Mouse (Mus musculus): ENCODE measurements around the gene Pcyox1. TPM values are rescaled to one million over a fixed set of nuclear protein-coding genes. Genes with fewer than 3 reads are reported as not detected.
A peak's percentile ranks its signal among the peaks of the same experiment; 100 is the strongest.

The Pcyox1 gene
- polyA plus RNA-seq, 1 experiment = 23.7 TPM

DNA sequence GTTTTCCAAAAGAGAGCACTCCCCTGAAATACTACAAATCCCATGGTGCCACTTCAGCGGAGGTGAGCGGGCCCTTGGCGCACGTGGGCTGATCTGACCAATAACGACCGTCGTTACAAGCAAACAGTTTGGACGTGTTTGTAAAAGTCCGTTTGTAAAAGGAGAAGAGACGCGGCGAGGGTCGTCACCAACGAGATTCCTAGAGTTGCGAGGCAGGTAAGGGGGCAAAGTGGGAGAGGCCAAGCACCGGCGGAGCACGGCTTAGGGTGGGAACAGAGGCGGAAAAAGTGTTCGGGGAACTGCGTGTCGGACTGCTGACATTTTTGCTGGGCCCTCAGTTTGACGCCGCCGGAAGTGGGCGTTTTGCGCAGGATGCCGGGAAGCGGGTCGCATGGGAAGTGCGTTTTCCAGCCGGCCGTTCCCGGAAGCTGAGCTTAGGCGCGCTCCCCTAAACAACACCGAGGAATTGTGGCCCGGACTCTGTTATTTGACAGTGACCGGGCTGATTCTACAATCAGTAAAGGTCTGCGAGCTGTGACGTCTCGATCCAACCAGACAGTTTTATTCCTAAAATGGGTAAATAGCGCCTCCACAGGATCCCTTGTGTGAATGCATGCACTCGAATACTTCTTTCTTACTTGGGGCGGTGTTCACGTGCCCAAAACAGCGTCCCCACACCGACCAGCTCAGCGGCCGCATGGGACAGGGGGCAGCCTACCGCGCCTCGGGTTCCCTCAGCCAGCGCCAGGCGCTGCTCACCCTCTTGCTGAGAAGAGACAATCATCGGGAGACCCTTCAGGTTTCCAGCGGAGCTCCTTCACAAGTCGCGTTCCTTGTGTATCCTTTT lies 41.5 kb upstream of the Pcyox1 start, which contains the start of gene C87436:
C87436 (plus strand) TSS at position 103 of the 847 bp plus-strand sequence.
- peak; percentile 88 for TF ChIP-seq MAX (IDR thresholded peaks at IDR 0.05)
- TF ChIP-seq USF1 (IDR thresholded peaks at IDR 0.05; ENCODE audit: low read depth) = peak; percentile 100
- no peak for TF ChIP-seq FOSL1 (IDR thresholded peaks at IDR 0.05; ENCODE audit: insufficient read depth, low read length, poor library complexity, severe bottlenecking)

DNA sequence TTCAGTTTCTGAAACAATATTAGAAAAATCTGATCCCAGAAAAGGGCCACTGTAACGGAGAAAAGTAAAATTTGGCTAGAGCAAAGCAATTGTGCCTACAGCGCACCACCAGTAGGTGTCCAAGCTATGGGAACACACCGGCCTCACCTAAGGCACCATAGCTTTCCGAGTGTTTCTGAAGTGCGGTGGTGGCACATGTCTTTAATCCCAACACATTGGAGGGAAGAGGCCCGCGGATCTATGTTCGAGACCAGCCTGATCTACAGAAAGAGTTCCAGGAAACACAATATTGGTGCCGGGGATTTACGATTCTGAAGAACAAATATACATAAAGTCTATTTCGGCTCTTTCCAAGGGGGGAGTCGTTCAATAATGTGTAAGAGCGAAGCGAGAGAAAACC lies 40.8 kb upstream of the Pcyox1 start:
- H3K36me3 ChIP-seq (ENCODE audit: control insufficient read depth, insufficient read depth) = peaks cover 37% of the 10 kb centered on the region
- H3K79me2 ChIP-seq (ENCODE audit: control insufficient read depth, insufficient read depth) = peaks cover 23% of the 10 kb centered on the region
- peak overlapping the region; percentile 78 for H3K4me3 ChIP-seq (ENCODE audit: insufficient read depth, poor library complexity, severe bottlenecking)
- TF ChIP-seq CEBPB (IDR thresholded peaks at IDR 0.05; ENCODE audit: low read depth) (no peak), MYOG (IDR thresholded peaks at IDR 0.05; ENCODE audit: control insufficient read depth, extremely low read depth, insufficient read length) (no peak), MYOD1 (IDR thresholded peaks at IDR 0.05; ENCODE audit: control insufficient read depth, insufficient read length, low read depth) (no peak), CTCF (IDR thresholded peaks at IDR 0.05; ENCODE audit: control insufficient read depth, insufficient read depth, insufficient read length) (no peak), FOSL1 (IDR thresholded peaks at IDR 0.05; ENCODE audit: insufficient read depth, low read length, poor library complexity, severe bottlenecking) (no peak), MAX (IDR thresholded peaks at IDR 0.05) (no peak), USF1 (IDR thresholded peaks at IDR 0.05; ENCODE audit: low read depth) (no peak)
- peaks cover 9% of the 10 kb centered on the region for H3K79me3 ChIP-seq (ENCODE audit: low read depth)
- H3K27me3 ChIP-seq (ENCODE audit: control insufficient read depth, insufficient read depth, insufficient read length) = no peaks in the 10 kb centered on the region
- peak overlapping the region; percentile 51 for H3ac ChIP-seq (ENCODE audit: control insufficient read depth, insufficient read length, low read depth)

More for the DNA sequence above, 41.5 kb upstream of the Pcyox1 start, which contains the start of gene C87436:
- Histone ChIP-seq H3K27me3 (ENCODE audit: control insufficient read depth, insufficient read depth, insufficient read length) (no peaks in the 10 kb centered on the region), H3ac (ENCODE audit: control insufficient read depth, insufficient read length, low read depth) (peak within 1 kb of the TSS; percentile 97), H3K36me3 (ENCODE audit: control insufficient read depth, insufficient read depth) (peaks cover 34% of the 10 kb centered on the region), H3K79me2 (ENCODE audit: control insufficient read depth, insufficient read depth) (peaks cover 23% of the 10 kb centered on the region), H3K79me3 (ENCODE audit: low read depth) (peaks cover 9% of the 10 kb centered on the region), H3K4me3 (ENCODE audit: insufficient read depth, poor library complexity, severe bottlenecking) (peak within 1 kb of the TSS; percentile 78)

DNA sequence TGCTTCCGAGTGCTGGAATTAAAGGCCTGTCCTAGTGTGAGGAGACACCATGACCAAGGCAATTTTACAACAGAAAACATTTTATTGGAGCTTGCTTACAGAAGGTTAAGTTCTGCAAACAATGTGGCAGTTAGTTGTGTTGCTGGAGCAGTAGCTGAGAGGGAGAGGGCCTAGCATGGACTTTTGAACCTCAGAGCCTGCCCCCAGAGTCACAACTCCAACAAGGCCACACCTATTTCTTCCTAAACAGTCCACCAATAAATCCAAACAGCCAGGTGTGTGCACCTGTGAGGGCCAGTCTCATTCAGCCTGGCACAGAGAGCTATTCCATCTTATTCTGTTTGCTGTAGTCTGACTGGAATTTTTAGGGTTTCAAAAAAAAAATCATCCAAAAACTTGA lies 36.7 kb upstream of the Pcyox1 start:
- no peak for TF ChIP-seq CTCF (IDR thresholded peaks at IDR 0.05; ENCODE audit: control insufficient read depth, insufficient read depth, insufficient read length)
- TF ChIP-seq USF1 (IDR thresholded peaks at IDR 0.05; ENCODE audit: low read depth) = no peak
- no peak for TF ChIP-seq MAX (IDR thresholded peaks at IDR 0.05)
- TF ChIP-seq CEBPB (IDR thresholded peaks at IDR 0.05; ENCODE audit: low read depth) = no peak
- TF ChIP-seq MYOD1 (IDR thresholded peaks at IDR 0.05; ENCODE audit: control insufficient read depth, insufficient read length, low read depth) = no peak
- H3K4me3 ChIP-seq (ENCODE audit: insufficient read depth, poor library complexity, severe bottlenecking) = no peak overlapping the region

DNA sequence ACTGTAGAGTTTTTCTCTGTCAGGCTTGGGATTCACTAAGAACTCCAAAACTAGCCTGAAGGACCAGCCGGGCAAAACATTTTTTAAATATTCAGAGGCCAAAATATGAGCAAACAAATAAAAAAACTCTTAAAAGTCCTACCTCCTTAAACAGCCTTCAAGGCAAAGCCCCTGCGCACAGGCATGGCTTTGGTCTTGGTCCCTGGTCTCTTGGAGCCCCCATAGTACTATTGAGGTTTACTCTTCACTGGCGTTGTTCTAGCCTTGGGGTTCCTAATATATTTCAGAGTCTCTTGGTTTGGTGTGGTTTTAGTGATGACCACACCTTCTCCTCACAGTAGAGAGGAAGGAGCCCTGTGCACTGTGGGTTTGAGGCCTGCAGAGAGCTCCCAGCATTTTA lies 34.6 kb upstream of the Pcyox1 start:
- Histone ChIP-seq H3K36me3 (ENCODE audit: control insufficient read depth, insufficient read depth) (peaks cover 81% of the 10 kb centered on the region), H3K79me3 (ENCODE audit: low read depth) (peaks cover 1% of the 10 kb centered on the region), H3K27me3 (ENCODE audit: control insufficient read depth, insufficient read depth, insufficient read length) (no peaks in the 10 kb centered on the region), H3ac (ENCODE audit: control insufficient read depth, insufficient read length, low read depth) (no peak overlapping the region), H3K4me3 (ENCODE audit: insufficient read depth, poor library complexity, severe bottlenecking) (no peak overlapping the region), H3K79me2 (ENCODE audit: control insufficient read depth, insufficient read depth) (no peaks in the 10 kb centered on the region)
- TF ChIP-seq MAX (IDR thresholded peaks at IDR 0.05) (no peak), CEBPB (IDR thresholded peaks at IDR 0.05; ENCODE audit: low read depth) (no peak), CTCF (IDR thresholded peaks at IDR 0.05; ENCODE audit: control insufficient read depth, insufficient read depth, insufficient read length) (no peak), FOSL1 (IDR thresholded peaks at IDR 0.05; ENCODE audit: insufficient read depth, low read length, poor library complexity, severe bottlenecking) (no peak), USF1 (IDR thresholded peaks at IDR 0.05; ENCODE audit: low read depth) (no peak), MYOG (IDR thresholded peaks at IDR 0.05; ENCODE audit: control insufficient read depth, extremely low read depth, insufficient read length) (no peak), MYOD1 (IDR thresholded peaks at IDR 0.05; ENCODE audit: control insufficient read depth, insufficient read length, low read depth) (no peak)

More for the DNA sequence above, 36.7 kb upstream of the Pcyox1 start:
- no peaks in the 10 kb centered on the region for H3K27me3 ChIP-seq (ENCODE audit: control insufficient read depth, insufficient read depth, insufficient read length)
- H3K36me3 ChIP-seq (ENCODE audit: control insufficient read depth, insufficient read depth) = peaks cover 68% of the 10 kb centered on the region
- no peaks in the 10 kb centered on the region for H3K79me2 ChIP-seq (ENCODE audit: control insufficient read depth, insufficient read depth)
- H3ac ChIP-seq (ENCODE audit: control insufficient read depth, insufficient read length, low read depth) = no peak overlapping the region
- peaks cover under 1% of the 10 kb centered on the region for H3K79me3 ChIP-seq (ENCODE audit: low read depth)

DNA sequence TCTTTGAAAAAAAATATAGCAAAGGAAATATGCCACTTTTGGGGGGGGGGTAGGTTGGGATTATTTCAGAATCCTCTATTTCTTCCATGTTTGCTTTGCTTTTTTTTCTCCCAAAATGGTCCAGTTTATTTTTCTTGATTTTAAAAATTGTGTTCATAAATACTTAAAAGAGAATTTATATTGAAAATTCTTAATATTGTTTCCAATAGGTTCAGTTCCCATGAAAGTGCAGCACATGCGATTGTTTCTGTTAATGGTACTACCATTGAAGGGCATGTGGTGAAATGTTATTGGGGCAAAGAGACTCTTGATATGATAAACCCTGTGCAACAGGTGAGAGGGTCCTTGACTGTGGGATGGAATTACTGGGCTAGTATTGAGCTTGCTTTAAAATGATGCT lies 29.4 kb upstream of the Pcyox1 start, which contains the start of gene Gm44790:
Gm44790 (plus strand) TSS at position 301 of the 400 bp plus-strand sequence.
- H3K4me3 ChIP-seq (ENCODE audit: insufficient read depth, poor library complexity, severe bottlenecking) = no peak within 1 kb of the TSS
- H3K36me3 ChIP-seq (ENCODE audit: control insufficient read depth, insufficient read depth) = peaks cover 93% of the 10 kb centered on the region
- TF ChIP-seq USF1 (IDR thresholded peaks at IDR 0.05; ENCODE audit: low read depth) (no peak), MYOG (IDR thresholded peaks at IDR 0.05; ENCODE audit: control insufficient read depth, extremely low read depth, insufficient read length) (no peak), CTCF (IDR thresholded peaks at IDR 0.05; ENCODE audit: control insufficient read depth, insufficient read depth, insufficient read length) (no peak), FOSL1 (IDR thresholded peaks at IDR 0.05; ENCODE audit: insufficient read depth, low read length, poor library complexity, severe bottlenecking) (no peak), MAX (IDR thresholded peaks at IDR 0.05) (no peak), CEBPB (IDR thresholded peaks at IDR 0.05; ENCODE audit: low read depth) (no peak), MYOD1 (IDR thresholded peaks at IDR 0.05; ENCODE audit: control insufficient read depth, insufficient read length, low read depth) (no peak)
- peaks cover 1% of the 10 kb centered on the region for H3K79me3 ChIP-seq (ENCODE audit: low read depth)
- H3K27me3 ChIP-seq (ENCODE audit: control insufficient read depth, insufficient read depth, insufficient read length) = no peaks in the 10 kb centered on the region
- no peaks in the 10 kb centered on the region for H3K79me2 ChIP-seq (ENCODE audit: control insufficient read depth, insufficient read depth)
- no peak within 1 kb of the TSS for H3ac ChIP-seq (ENCODE audit: control insufficient read depth, insufficient read length, low read depth)
